Mouse (Mus musculus) lung, postnatal 10 days (tissue): ENCODE data around the gene 1600012H06Rik.
"Not testable (repeated sequence)": the region's sequence is repeated elsewhere in the genome, so short reads cannot be mapped to it uniquely, and the experiment has no call there.

ENCODE experiments used
- DNase-seq: peaks from one replicate; pipeline ENCODE4 v3.0.0; 2021

The 1600012H06Rik gene

DNA sequence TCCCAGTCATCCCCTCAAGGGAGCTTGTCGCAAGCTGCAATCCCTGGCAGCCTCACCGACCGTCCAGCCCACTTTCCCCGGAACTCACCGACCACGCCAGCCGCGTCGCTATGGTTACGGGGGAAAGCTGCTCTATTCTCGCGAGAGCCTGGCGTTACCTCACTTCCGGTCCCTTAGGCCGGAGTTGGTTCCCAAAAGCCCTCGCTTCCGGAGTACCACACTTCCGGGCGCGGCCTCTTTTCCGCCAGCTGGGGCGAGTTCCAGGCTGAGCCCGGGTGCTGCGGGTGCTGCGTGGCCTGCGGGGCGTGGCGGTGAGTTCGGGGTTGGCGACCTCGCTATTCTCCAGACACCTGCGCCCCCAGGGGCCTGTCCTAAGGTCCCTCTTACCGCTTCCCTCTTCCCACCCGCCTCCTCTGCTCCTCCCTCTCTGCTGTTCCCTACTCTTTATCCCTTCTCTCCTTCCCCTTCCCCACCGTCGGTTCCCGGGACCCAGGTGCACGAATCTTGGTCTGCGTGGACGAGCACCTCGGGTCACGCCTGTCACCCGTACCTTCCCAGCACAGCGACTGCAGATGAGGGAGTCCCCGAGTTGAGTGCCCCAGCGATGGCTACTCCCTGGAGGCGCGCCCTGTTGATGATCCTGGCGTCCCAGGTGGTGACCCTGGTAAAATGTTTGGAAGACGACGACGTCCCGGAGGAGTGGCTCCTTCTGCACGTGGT is at the start of gene 1600012H06Rik, which contains the start of gene Wdr27:
TSS of gene 1600012H06Rik (plus strand) at position 176 of the 720 bp plus-strand sequence.
TSS of gene Wdr27 (minus strand) at position 150 of the 720 bp plus-strand sequence.
- DNase-seq, result peak; percentile 100

GRCm38 (mm10) chr17:14895058-14895457 is 47.9 kb upstream of the 1600012H06Rik start:
- not testable (repeated sequence) for DNase-seq

GRCm38 (mm10) chr17:14898972-14899371 is 44.0 kb upstream of the 1600012H06Rik start:
- DNase-seq, result no peak

DNA sequence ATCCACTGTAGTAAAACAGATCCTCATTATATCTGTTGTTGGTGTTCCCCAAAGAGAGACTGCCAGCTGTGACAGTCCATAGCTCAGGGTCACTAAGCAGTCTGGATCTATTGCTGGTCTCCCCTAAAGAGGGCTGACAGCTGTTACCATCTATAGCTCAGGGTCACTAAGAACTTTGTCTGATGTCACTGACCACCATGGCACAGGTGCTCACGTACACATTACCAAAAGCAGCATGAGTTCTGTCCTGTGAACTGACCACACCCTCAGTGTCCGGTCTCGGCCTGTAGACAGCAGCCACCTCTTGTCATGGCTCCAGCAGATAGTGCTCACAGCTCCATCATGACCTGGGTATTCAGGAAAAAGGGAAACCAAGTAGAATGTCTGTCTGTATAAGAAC is 39.8 kb upstream of the 1600012H06Rik start:
- no peak for DNase-seq

DNA sequence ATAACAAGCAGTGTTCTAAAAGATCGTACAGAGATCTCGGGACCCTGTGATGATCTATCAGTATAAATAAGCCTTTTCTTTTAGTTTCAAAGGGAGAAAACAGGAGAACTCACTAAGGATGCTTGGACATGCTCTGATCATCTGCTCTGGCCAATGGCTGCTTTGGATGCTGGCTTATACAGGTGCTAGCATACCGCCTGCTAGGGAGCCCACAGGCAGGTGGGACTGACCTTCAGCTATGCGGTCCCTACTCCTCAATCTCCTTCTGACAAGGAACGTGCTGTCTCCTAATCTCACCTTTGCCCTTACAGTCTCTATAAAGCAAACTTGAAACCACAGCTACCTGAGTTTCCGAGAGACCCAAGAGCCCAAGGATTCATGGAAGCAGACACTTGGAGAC is 38.8 kb upstream of the 1600012H06Rik start:
- no peak for DNase-seq

DNA sequence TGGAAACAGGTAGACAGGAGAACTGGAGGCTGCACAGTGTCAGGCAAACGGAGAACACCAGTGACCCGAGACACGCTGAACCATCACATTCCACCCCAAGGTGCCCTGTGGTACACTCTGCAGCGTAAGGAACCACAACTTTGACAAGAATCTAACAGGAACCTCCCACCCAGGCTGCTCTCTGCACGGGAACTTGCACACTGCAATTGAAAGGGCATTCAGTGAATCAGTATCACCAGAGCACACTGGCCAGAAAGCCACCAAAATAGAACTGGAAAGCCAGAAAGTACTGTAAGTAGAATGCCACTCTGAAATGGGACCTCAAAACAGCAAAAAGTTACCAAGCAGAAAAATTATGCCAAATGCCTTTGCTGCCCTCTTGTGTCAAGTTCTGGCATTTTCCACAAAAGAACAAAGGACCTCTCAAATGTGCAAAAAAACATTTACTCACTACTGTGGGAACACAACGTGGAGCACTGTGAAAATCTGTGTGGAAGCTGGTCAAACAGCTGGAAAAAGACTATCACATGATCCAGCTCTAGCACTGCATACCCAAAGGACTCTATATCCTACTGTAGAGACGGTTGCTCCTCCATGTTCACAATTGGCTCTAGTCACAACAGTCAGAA is 38.2 kb upstream of the 1600012H06Rik start:
- peak; percentile 84 for DNase-seq

DNA sequence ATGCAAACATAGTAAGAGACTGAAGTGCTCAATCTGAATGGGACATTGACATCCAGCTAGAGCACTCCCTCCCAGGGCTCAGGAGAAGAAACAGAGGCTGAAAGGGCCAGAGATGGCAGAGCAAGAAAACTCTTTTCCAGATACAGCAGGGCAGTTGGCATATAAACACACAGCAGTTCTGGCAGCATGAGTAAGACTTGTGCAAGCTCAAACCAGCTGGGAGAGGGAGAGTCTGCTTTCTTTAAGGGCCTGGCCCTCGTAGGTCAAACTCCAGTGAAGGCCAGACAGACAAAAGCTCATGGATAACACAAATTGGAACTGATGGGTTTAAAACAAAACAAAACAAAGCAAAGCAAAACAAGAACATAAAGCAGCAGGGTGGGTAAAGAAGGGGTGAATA is 36.4 kb upstream of the 1600012H06Rik start:
- DNase-seq, result no peak

GRCm38 (mm10) chr17:14907136-14907535 is 35.8 kb upstream of the 1600012H06Rik start:
- DNase-seq, result no peak

DNA sequence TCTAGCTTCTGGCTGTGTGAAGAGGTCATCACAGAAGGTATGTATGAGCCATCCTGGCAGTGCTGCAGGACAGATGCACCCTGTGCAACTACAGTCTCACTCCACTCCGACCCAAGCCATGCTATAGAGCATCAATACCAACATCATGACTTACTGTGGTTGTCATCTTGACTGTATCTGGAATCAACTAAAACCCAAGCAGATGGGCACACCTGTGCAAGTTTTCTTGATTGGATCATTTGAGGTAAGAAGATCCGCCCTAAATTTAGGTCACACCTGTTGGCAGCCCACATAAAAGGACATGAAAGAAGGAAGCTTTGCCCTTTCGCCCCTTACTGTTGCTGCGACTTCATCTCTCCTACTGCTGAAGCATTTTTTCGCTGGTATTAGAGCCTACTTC is 33.7 kb upstream of the 1600012H06Rik start:
- DNase-seq, result no peak

- no peak for DNase-seq
Measured at GRCm38 (mm10) chr17:14910771-14911170, 32.2 kb upstream of the 1600012H06Rik start.

DNA sequence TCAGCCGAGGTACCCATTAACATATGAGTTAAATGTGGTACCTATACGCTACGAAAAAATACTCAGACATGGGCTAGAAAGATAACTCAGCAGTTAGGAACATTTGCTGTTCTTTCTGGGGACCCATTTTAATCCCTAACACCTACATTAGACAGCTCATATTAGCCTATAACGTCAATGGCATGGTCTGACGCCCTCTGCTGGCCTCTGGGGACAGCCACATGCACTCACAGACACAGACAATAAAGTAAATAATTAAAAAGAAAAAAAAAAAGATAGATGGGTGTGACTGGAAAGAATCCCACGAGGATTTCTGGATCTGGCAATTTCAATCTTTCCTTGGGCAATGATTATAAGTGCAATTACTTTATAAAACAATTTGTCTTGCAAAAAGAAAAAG is 30.6 kb upstream of the 1600012H06Rik start:
- DNase-seq, result no peak

GRCm38 (mm10) chr17:14912981-14913380 is 30.0 kb upstream of the 1600012H06Rik start:
- DNase-seq, result no peak

GRCm38 (mm10) chr17:14914401-14914800 is 28.6 kb upstream of the 1600012H06Rik start:
- no peak for DNase-seq

DNA sequence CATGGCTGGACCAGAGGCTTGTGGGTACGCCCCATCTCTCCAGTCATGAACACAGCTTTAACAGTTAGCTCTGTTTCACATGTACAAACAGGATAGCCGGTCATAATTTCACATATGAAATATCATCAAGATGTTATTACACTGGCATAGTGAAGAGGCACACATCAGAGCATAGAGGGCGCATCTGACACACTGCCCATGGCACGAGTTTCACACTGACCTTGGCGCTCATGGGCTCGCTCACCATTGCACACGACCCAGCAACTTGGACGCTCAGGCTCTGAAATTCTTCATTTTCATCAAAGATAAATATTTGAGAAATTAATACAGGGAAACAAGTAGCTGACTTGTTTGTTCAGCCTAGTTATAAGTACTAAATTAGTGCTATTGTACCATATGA is 25.1 kb upstream of the 1600012H06Rik start:
- DNase-seq, result no peak

DNA sequence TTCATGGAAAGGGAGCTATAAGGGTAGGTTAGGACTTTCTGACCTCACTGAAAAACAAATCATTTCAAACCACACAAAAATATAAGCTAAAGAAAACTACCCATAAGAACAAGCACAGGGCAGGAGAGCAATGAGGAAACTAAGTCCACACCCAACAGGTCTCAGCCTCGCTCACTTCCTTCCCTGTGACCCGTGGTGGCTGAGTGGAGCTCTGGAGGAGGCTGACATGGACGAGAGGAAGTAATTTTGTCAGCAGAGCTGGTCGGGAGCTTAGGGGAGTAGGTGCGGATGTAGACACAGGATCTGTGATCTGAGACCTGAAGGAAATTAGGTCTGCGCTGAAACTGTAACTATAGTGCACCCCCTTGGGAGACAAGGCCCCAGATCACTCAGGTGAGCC is 21.4 kb upstream of the 1600012H06Rik start:
- no peak for DNase-seq

DNA sequence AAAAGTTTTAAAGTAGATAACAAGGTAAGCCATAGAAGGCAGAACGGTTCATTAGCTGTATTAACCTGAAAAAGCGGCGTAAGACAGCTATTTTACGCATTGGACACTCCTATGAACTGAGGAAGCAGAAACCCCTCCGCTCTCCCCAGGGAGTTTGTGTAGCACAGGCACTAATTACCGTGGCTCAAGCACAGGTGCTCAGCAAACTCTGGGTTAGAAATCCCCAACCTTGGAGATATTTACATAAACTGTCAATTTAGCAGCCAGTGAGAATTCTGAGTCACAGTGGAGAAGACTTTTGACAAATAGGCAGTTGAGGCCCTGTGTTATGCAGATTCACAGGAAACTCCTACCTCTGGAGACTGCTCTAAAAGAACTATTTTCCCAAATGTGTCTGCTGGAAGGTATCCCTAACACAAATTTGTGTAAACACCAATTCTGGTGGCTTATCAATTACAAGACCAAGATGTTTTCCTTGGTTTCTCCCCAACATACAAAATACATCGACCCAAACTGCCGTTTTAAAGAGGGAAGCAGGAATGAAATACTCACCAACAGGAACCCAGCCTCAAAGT is 15.3 kb upstream of the 1600012H06Rik start:
- DNase-seq, result no peak

GRCm38 (mm10) chr17:14928631-14929030 is 14.4 kb upstream of the 1600012H06Rik start:
- no peak for DNase-seq

DNA sequence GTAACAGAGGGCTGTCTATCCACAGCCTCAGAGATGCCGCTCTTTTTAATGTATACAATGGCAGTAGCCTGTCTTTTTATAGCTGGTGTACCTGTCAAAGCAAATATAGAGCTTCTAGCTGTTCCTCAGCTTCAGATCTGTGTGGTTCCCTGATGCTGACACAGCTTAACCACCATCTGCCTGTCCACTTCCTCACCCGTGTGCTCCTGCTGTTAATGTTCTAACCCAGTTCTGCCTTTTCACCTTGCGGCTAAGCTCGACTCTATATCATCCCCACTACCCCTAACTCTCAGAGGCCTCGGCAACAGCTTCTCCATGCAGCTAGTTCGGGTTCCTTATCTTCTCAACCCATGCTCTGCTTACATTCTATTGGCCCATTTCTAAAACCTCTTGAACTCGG is 12.3 kb upstream of the 1600012H06Rik start:
- DNase-seq, result no peak

GRCm38 (mm10) chr17:14931469-14931868 is 11.5 kb upstream of the 1600012H06Rik start:
- DNase-seq, result no peak

- DNase-seq, result not testable (repeated sequence)
Measured at GRCm38 (mm10) chr17:14935280-14935679, 7.7 kb upstream of the 1600012H06Rik start.

DNA sequence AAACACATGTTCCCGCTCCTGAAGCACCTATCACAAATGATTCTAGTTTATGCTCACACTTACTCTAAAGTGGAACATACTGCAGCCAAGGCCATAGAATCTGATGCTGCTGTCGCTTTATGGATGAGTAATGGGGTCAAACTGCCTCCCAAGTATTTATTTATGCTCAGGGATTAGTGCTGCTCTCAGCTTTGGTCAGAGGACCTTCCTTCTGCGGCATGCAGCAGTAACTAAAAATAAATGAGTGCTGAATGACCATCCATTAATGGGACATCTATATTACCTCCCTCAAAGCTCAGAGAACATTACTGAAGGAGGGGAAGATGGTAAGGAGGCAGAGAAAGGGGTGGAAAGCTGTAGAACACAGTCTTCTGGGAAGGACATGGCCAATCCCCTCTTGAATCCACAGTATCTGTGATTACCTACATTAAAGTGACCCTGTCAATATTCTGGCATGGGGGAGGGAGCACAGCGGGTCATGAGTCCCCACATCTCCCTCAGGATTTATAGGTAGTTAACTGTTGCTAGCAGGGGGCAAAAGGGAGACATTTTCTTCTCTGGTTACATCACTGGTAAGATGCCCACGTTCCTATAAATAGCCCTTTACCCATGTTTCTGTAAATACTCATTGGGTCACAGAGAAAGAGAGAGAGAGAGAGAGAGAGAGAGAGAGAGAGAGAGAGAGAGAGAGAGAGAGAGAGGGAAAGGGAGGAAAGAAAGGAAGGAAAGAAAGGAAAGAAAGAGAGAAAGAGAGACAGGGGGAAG is 7.0 kb upstream of the 1600012H06Rik start:
- DNase-seq, result no peak

DNA sequence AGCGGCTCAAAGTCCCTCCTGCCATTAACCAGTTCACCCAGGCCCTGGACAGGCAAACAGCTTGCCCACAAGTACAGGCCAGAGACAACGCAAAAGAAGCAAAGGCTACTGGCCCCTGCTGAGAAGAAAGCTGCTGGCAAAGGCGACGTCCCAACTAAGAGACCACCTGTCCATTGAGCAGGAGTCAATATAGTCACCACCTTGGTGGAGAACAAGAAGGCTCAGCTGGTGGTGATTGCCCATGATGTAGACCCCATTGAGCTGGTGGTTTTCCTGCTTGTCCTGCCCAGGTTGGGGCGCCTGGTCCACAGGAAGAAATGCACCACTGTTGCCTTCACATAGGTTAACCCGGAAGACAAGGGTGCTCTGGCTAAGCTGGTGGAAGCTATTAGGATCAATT is 803 bp upstream of the 1600012H06Rik start:
- not testable (repeated sequence) for DNase-seq

- DNase-seq, result no peak
Measured at GRCm38 (mm10) chr17:14943729-14944059, 710 bp downstream of the 1600012H06Rik start.
